Mouse (Mus musculus) liver, embryonic 12.5 days (tissue): ENCODE data around the gene Slc13a4. TPM values are rescaled to one million over a fixed set of nuclear protein-coding genes. Genes with fewer than 3 reads are reported as not detected.

Experiments used
- polyA plus RNA-seq: library from polyadenylated mRNA; unstranded; fragments of >200 nt; fragmentation: Nextera tagmentation; extraction: Ambion mirVana; gene quantifications from 2 replicates; pipeline ENCODE4 v1.2.1, GENCODE M21; 2016

Slc13a4 gene
- polyA plus RNA-seq, 1 experiment from 2014 or later, result 0.25 TPM

Other genes starting within 250 kb of the Slc13a4 start
- 15.1 and 15.2 TPM in 2 replicates for gene Cnot4, start 174.4 kb downstream of the Slc13a4 start, polyA plus RNA-seq
- 36.5 and 40.4 TPM in 2 replicates for gene Nup205, start 130.7 kb downstream of the Slc13a4 start, polyA plus RNA-seq
- 0.08 TPM in 1 of 2 replicates, not detected in the other for gene Fam180a, start 18.0 kb upstream of the Slc13a4 start, polyA plus RNA-seq
- gene Mtpn, start 231.8 kb upstream of the Slc13a4 start, polyA plus RNA-seq, result 79.2 and 81.2 TPM in 2 replicates